Mouse (Mus musculus) splenic B cell, adult 2 months (primary cell): ENCODE results near the gene Focad.

Source experiments
- DNase-seq: peaks from one replicate; pipeline ENCODE4 v3.0.0-alpha.2; 2011; ENCODE audit warnings: low read depth, low spot score
- H3K27me3 ChIP-seq: 2 replicates; pipeline ENCODE4 v1.6.1; 2012; ENCODE audit warnings: mild to moderate bottlenecking, low read length, moderate library complexity, mixed read lengths; ENCODE audit not compliant: control insufficient read depth, poor library complexity, insufficient read depth, severe bottlenecking
- H3K36me3 ChIP-seq: 2 replicates; pipeline ENCODE4 v1.6.1; 2012; ENCODE audit warnings: mild to moderate bottlenecking, low read length, moderate library complexity, mixed read lengths; ENCODE audit not compliant: control insufficient read depth, poor library complexity, insufficient read depth, severe bottlenecking

Gene Focad

GRCm38 (mm10) chr4:88175058-88175974 is 80.9 kb downstream of the Focad start:
- no peaks in the 10 kb centered on the region for H3K36me3 ChIP-seq
- no peaks in the 10 kb centered on the region for H3K27me3 ChIP-seq
- no peak for DNase-seq

DNA sequence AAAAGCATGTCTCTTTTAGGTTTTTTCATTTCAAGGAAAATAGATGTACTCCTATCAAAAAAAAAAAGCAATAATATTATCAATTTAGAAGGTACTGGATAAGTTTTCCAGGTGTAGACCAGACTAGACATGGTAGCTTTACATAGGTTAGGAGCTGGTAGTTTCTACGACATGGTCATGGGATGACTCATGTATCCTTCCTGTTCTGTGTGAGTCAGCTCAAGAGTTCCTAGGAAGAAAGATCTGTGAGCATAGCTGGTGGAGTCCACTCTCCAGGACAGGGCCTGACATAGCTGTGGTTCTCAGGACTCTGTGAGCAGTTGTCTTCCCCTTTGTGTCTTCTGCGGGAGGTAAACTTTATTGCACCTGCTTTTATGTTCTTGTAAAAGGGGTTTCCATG is 84.9 kb downstream of the Focad start:
- no peaks in the 10 kb centered on the region for H3K36me3 ChIP-seq
- no peaks in the 10 kb centered on the region for H3K27me3 ChIP-seq
- no peak for DNase-seq

- H3K36me3 ChIP-seq = no peaks in the 10 kb centered on the region
- H3K27me3 ChIP-seq = no peaks in the 10 kb centered on the region
- no peak for DNase-seq
Observed at GRCm38 (mm10) chr4:88184293-88184692, 89.9 kb downstream of the Focad start.

- H3K27me3 ChIP-seq = no peaks in the 10 kb centered on the region
- no peak for DNase-seq
- H3K36me3 ChIP-seq = no peaks in the 10 kb centered on the region
Observed at GRCm38 (mm10) chr4:88185872-88186426, 91.5 kb downstream of the Focad start.

GRCm38 (mm10) chr4:88187649-88188048 is 93.2 kb downstream of the Focad start:
- DNase-seq = no peak
- no peaks in the 10 kb centered on the region for H3K36me3 ChIP-seq
- no peaks in the 10 kb centered on the region for H3K27me3 ChIP-seq

GRCm38 (mm10) chr4:88189495-88189894 is 95.1 kb downstream of the Focad start:
- DNase-seq = peak; percentile 5
- H3K36me3 ChIP-seq = no peaks in the 10 kb centered on the region
- H3K27me3 ChIP-seq = no peaks in the 10 kb centered on the region

DNA sequence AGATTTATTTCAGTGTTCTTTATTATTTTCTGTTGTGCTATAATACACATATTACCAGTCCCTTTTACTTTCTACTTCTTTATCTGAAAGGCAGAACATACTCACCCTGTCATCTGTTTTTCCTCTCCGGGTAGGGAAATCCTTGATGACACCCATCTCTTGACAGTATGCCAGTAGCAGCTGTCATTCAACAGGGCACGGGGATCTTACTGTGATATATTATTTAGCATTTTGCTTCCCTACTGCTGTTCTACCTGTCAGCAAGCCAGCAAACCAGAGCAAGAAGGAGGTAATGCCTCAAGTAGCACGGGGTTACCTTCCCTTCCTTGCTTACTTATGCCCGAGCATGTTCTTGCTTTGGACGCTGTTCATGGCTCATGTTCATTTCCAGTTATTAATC is 99.8 kb downstream of the Focad start:
- no peak for DNase-seq
- Histone ChIP-seq H3K36me3 (no peaks in the 10 kb centered on the region), H3K27me3 (no peaks in the 10 kb centered on the region)

GRCm38 (mm10) chr4:88195898-88196495 is 101.6 kb downstream of the Focad start:
- no peak for DNase-seq
- Histone ChIP-seq H3K27me3 (no peaks in the 10 kb centered on the region), H3K36me3 (no peaks in the 10 kb centered on the region)

GRCm38 (mm10) chr4:88196500-88196912 is 102.1 kb downstream of the Focad start:
- DNase-seq = no peak
- H3K27me3 ChIP-seq = no peaks in the 10 kb centered on the region
- no peaks in the 10 kb centered on the region for H3K36me3 ChIP-seq

DNA sequence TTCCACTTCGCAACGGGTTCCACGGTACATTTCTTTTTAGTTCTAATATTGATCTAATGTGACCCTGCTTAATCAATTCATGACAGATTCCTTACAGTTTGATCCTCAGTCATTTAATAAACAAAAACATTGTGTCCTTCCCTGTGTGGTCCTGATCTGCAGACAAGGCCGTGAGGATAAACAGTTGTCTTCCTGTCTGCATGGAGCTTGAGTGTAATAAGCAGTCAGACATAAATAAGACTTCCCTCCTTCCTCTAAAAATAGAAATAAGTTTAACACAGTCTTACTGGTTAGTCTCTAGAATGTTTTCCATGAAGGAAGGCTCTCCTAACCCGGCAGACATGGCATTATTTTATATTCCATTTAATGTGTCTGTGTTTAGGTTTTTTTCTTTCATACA is 102.8 kb downstream of the Focad start:
- DNase-seq = no peak
- Histone ChIP-seq H3K36me3 (no peaks in the 10 kb centered on the region), H3K27me3 (no peaks in the 10 kb centered on the region)

GRCm38 (mm10) chr4:88199186-88199585 is 104.8 kb downstream of the Focad start:
- Histone ChIP-seq H3K27me3 (no peaks in the 10 kb centered on the region), H3K36me3 (no peaks in the 10 kb centered on the region)
- DNase-seq = no peak

DNA sequence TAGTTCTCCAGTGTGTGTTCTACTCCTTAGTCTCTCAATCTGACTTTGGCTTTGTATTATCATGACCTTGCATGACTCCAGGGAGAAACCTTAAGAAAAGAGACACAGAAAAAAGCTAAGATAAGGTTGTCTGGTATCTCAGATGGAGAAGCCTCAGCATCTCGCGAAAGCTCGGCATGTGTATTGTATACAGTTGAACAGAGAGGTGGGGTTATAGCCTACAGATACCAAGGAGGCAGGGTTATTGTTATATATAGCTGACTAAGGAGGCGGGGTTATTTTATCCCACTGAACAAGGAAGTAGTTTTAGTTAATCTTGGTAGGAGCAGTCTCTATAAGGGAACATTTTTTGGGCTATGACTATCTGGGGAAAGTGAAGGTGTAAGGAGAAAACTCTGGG is 106.6 kb downstream of the Focad start:
- H3K27me3 ChIP-seq = no peaks in the 10 kb centered on the region
- no peaks in the 10 kb centered on the region for H3K36me3 ChIP-seq
- no peak for DNase-seq

DNA sequence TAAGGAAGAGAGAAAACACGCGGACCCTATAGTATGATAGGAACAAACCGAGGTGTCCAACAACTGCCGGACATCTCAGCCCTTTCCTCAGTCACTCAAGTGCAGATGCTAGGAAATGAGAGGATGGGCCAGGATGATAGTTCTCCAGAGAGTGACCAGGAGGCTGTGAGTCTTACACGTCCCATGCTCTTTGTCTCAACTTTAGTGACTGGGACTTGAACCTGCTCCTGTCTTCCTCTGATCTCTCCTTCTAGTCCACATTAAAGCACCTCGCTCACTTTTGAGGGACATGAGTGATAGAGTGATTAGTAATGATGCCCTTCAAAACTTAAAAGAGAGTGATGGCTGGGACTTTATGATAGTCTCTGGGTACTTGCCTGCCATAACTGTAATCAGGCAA is 114.2 kb downstream of the Focad start:
- no peaks in the 10 kb centered on the region for H3K36me3 ChIP-seq
- DNase-seq = no peak
- no peaks in the 10 kb centered on the region for H3K27me3 ChIP-seq

DNA sequence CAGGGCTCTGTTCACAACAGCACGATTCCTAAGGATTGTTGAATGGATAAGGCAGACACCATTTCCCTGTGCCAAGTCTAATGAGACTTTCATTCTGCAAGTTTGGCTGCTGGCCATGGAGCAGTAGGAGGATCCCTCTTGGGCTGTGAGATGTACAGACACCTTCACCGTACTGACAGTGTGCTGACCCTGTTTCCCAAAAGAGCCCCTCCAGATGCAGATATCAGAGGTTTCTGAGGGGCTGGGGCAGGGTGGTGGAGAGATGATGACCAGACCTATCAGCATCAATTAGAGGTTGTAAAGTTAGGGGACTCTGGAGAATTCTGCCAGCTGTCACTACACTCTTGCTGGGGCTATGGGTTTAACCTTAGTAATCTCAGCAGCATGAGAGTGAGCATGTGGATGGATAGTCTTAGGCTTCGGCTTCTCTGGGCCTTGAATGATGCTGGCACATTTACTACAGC is 115.0 kb downstream of the Focad start:
- Histone ChIP-seq H3K36me3 (no peaks in the 10 kb centered on the region), H3K27me3 (no peaks in the 10 kb centered on the region)
- DNase-seq = no peak

DNA sequence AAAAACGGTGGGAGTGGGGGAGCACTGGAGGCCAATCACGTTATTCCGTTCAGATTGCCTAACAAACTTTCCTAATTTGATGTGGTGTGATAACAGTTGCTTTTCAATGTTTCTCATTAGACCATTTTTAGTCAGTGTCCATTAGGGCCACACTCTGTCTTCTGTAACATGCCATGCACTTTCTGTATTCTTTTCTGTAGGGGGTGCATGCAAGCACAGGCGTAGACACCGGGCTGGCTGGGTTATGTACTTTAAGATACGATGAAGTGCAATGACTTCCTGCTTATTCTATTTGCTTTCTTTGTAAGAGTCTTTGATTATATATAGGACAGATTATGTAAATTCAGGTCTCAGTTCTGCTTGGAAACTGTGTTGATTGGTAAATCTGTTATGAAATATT is 116.2 kb downstream of the Focad start:
- H3K36me3 ChIP-seq = no peaks in the 10 kb centered on the region
- DNase-seq = no peak
- H3K27me3 ChIP-seq = no peaks in the 10 kb centered on the region
